Mouse (Mus musculus) right cerebral cortex, postnatal 4 days (tissue): ENCODE measurements around the gene Btg1-ps2.
"Not testable (repeated sequence)": the region's sequence is repeated elsewhere in the genome, so short reads cannot be mapped to it uniquely, and the experiment has no call there.

ENCODE experiments used
- DNase-seq: peaks from one replicate; pipeline ENCODE4 v3.0.0-alpha.2; 2022

The Btg1-ps2 gene

GRCm38 (mm10) chrX:38043014-38043413 lies at the start of gene Btg1-ps2:
Gene Btg1-ps2 (minus strand): TSS chrX:38043114.
- not testable (repeated sequence) for DNase-seq

DNA sequence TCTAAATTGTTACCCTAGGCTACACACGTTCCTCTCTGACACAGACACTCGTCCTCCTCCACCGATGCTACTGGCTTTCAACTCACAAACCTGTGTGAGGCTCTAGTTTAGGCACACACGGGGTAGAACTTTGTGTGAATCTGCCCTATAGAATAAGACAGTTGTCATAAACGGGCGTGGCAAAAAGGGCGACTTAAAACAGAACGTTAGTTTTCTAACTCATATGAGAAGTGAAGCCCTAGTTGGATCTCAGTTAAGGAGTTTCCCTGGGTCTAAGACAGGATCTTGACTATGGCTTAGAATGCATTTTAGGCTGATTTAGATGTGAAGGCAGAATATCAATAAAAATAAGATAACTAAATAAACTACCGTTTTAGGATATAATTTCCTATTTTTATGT lies 42.1 kb upstream of the Btg1-ps2 start, which contains the start of gene Rhox11:
Rhox11 (minus strand) TSS at position 101 of the 400 bp plus-strand sequence.
- no peak for DNase-seq

DNA sequence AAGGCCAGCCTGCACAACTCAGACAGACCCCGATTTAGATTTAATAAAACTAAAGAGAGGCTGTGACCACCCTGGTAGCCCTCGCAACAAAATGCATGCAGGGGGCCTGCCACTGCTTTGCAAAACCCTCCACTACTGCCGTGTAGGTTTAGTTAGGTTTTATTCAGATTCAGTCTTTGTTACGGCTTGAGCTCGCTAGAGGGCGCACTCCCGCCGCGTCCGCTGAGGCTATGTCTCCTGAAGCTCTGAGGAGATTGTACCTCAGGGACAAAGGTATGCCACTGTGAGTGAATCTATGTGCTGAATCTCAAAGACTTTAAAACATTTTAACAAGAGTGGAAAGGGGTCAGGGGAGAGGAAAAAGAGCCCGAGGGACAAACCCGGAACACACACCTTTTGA lies 41.3 kb upstream of the Btg1-ps2 start:
- peak; percentile 74 for DNase-seq

GRCm38 (mm10) chrX:38066175-38066574 lies 23.3 kb upstream of the Btg1-ps2 start, which contains the start of gene Rhox10:
Gene Rhox10 (plus strand): TSS chrX:38066475.
- DNase-seq, result no peak

DNA sequence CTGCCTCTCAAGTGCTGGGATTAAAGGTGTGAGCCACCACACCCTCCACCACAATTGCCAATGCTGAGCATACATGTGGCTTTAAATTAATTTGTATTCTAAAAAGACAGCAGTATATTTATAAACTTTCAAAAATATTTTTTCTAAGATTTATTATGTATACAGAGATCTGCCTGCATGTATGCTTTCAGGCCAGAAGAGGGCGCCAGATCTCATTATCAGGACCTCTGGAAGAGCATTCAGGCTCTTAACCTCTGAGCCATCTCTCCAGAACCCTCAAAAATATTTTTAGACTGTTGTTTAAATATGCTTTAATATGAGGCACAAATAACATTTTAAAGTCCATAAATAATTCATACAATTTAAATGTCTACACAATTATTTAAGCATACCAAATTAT lies 18.6 kb upstream of the Btg1-ps2 start:
- peak; percentile 1 for DNase-seq

DNA sequence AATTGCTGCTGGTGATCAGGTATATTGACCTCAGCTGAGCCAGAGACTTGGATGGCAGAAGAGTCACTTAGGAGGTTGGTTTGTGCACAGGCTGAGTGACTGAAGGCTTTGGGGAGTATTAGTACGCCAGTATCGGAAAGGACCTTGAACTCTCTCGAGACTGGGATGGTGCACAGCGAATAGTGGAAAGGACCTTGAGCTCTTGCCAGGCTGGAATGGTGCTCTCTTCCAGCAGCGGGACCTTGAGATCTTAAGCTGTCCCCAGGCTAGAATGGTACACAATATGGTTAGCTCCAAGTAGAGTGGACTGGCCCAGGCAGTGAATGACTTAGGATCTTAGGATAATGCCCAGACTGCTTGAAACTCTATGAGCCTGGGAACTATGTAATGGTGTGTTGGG lies 3.2 kb downstream of the Btg1-ps2 start:
- DNase-seq, result no peak

DNA sequence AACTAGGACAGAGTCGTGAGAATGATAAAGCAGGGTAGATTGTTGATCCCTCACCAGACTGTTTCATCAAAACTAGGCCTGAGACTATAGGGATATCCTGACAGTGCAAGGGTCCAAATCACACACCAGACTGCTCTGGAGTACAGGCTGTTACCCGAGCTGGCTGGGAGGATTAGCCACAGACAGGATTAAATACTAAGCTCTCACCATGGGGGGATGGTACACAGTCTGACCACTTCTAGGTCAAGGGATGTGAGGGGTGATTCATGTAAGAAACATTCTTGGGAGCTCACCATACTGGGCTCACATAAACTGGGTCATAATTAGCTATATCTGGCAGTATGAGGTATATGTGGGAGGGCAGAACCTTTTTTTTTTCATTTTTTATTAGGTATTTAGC lies 9.1 kb downstream of the Btg1-ps2 start:
- DNase-seq, result no peak

DNA sequence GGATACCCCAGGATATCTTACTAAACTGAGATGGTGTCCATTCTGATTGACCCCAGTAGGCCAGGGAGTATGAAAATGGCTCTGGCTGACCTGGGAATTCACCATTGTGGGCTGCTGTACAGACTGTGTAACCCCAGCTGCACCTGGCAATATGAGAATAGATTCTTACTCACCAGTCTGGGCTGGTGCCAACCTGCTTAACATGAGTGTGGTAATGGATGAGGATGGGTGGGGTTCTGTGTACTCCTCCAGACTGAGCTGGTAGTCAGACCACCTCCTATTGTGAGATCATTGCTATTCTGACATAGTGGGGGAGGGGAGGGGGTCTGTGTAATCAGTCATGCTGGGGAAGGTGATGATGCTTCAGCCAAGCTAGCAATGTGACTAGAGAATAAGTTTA lies 24.3 kb downstream of the Btg1-ps2 start, which contains the start of gene Btg1-ps1:
Btg1-ps1 (minus strand) TSS at position 219 of the 400 bp plus-strand sequence.
- DNase-seq, result not testable (repeated sequence)

DNA sequence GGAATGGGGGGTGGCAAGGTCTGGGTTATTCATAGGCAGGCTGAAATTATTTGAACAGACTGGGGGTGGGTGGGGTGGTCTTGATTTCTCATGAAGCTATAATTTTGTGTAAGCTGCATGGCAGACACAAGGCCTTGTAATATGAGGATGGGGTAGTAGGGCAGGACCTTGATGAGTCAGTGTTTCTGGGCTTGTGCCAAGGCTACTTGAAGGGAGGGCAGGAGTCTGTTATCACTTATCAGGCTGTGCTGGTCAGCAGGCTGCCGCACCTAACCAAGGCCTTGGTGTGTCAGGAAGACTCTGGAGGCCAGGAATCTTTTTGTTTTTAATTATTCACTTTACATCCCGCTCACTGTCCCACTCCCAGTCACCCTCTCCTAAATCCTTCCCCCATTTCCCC lies 34.2 kb downstream of the Btg1-ps2 start:
- DNase-seq, result no peak
